Mouse (Mus musculus): ENCODE measurements around the gene Dclk2. TPM values are rescaled to one million over a fixed set of nuclear protein-coding genes. Genes with fewer than 3 reads are reported as not detected.
A peak's percentile ranks its signal among the peaks of the same experiment; 100 is the strongest.

The Dclk2 gene
- polyA plus RNA-seq, 1 experiment from 2014 or later, result 11.0 TPM

- DNase-seq (no peak), ATAC-seq (ENCODE audit: low read depth) (no peak)
- H3K36me3 ChIP-seq, result no peaks in the 10 kb centered on the region
- no peaks in the 10 kb centered on the region for H3K27me3 ChIP-seq
- H3K9ac ChIP-seq, result no peak overlapping the region
- H3K4me1 ChIP-seq (replicated peaks), result peaks cover 4% of the 10 kb centered on the region; the same call in 1 of the 2 replicates
- WGBS (ENCODE audit: insufficient replicate concordance), result 74% methylated on average over 5 of the region's 5 CpGs
- H3K9me3 ChIP-seq (replicated peaks), result no peaks in the 10 kb centered on the region
- H3K4me3 ChIP-seq (replicated peaks), result no peak overlapping the region
- H3K27ac ChIP-seq, result no peak overlapping the region
- H3K4me2 ChIP-seq, result no peak overlapping the region
Observed at GRCm38 (mm10) chr3:86810908-86811307, 109.7 kb downstream of the Dclk2 start.

- Histone ChIP-seq H3K4me1 (replicated peaks) (peaks cover 4% of the 10 kb centered on the region; the same call in 1 of the 2 replicates), H3K27ac (no peak overlapping the region), H3K4me3 (replicated peaks) (no peak overlapping the region), H3K4me2 (no peak overlapping the region), H3K9me3 (replicated peaks) (no peaks in the 10 kb centered on the region), H3K9ac (no peak overlapping the region), H3K27me3 (no peaks in the 10 kb centered on the region), H3K36me3 (no peaks in the 10 kb centered on the region)
- WGBS (ENCODE audit: insufficient replicate concordance), result 66% methylated on average over 2 of the region's 2 CpGs
- ATAC-seq (ENCODE audit: low read depth), result no peak
- no peak for DNase-seq
Observed at GRCm38 (mm10) chr3:86809646-86810045, 111.0 kb downstream of the Dclk2 start.

- WGBS (ENCODE audit: insufficient replicate concordance), result 80% methylated on average over 9 of the region's 9 CpGs
- no peaks in the 10 kb centered on the region for H3K36me3 ChIP-seq
- no peaks in the 10 kb centered on the region for H3K27me3 ChIP-seq
- H3K4me3 ChIP-seq (replicated peaks), result no peak overlapping the region
- no peak overlapping the region for H3K4me2 ChIP-seq
- H3K27ac ChIP-seq, result no peak overlapping the region
- H3K9ac ChIP-seq, result no peak overlapping the region
- DNase-seq (no peak), ATAC-seq (ENCODE audit: low read depth) (no peak)
- H3K4me1 ChIP-seq (replicated peaks), result peaks cover 4% of the 10 kb centered on the region; the same call in 1 of the 2 replicates
- no peaks in the 10 kb centered on the region for H3K9me3 ChIP-seq (replicated peaks)
Observed at GRCm38 (mm10) chr3:86809199-86809598, 111.5 kb downstream of the Dclk2 start.

- peak; percentile 59 for ATAC-seq (ENCODE audit: low read depth)
Observed at GRCm38 (mm10) chr3:86807750-86808467, 112.7 kb downstream of the Dclk2 start.

GRCm38 (mm10) chr3:86806834-86807233 lies 113.8 kb downstream of the Dclk2 start:
- no peak for DNase-seq

More at GRCm38 (mm10) chr3:86807750-86808467, 112.7 kb downstream of the Dclk2 start:
- no peak overlapping the region for H3K4me2 ChIP-seq
- H3K9me3 ChIP-seq (replicated peaks), result no peaks in the 10 kb centered on the region
- 67% methylated on average over 14 of the region's 14 CpGs for WGBS (ENCODE audit: insufficient replicate concordance)
- H3K27me3 ChIP-seq, result no peaks in the 10 kb centered on the region
- H3K36me3 ChIP-seq, result no peaks in the 10 kb centered on the region
- no peak overlapping the region for H3K9ac ChIP-seq
- H3K4me1 ChIP-seq (replicated peaks), result peaks cover 9% of the 10 kb centered on the region
- peak; percentile 42 for DNase-seq
- no peak overlapping the region for H3K4me3 ChIP-seq (replicated peaks)
- no peak overlapping the region for H3K27ac ChIP-seq

GRCm38 (mm10) chr3:86804265-86804664 lies 116.4 kb downstream of the Dclk2 start:
- peaks cover 45% of the 10 kb centered on the region for H3K4me1 ChIP-seq (replicated peaks)
- no peak overlapping the region; the same call in 1 of the 2 replicates for H3K27ac ChIP-seq
- H3K36me3 ChIP-seq, result no peaks in the 10 kb centered on the region
- WGBS (ENCODE audit: insufficient replicate concordance), result 89% methylated on average over 9 of the region's 9 CpGs
- DNase-seq, result no peak
- H3K9ac ChIP-seq, result no peak overlapping the region
- H3K4me3 ChIP-seq (replicated peaks), result no peak overlapping the region
- ATAC-seq (ENCODE audit: low read depth), result no peak
- H3K9me3 ChIP-seq (replicated peaks), result no peaks in the 10 kb centered on the region
- H3K27me3 ChIP-seq, result no peaks in the 10 kb centered on the region
- H3K4me2 ChIP-seq, result no peak overlapping the region

More at GRCm38 (mm10) chr3:86806834-86807233, 113.8 kb downstream of the Dclk2 start:
- Histone ChIP-seq H3K9me3 (replicated peaks) (no peaks in the 10 kb centered on the region), H3K4me1 (replicated peaks) (peaks cover 20% of the 10 kb centered on the region), H3K9ac (no peak overlapping the region), H3K27ac (no peak overlapping the region), H3K36me3 (no peaks in the 10 kb centered on the region), H3K27me3 (no peaks in the 10 kb centered on the region), H3K4me3 (replicated peaks) (no peak overlapping the region), H3K4me2 (no peak overlapping the region)
- ATAC-seq (ENCODE audit: low read depth), result no peak
- WGBS (ENCODE audit: insufficient replicate concordance), result 80% methylated on average over 9 of the region's 9 CpGs

GRCm38 (mm10) chr3:86802825-86803224 lies 117.8 kb downstream of the Dclk2 start:
- peak overlapping the region; percentile 45; the same call in 1 of the 2 replicates for H3K27ac ChIP-seq
- H3K9me3 ChIP-seq (replicated peaks), result no peaks in the 10 kb centered on the region
- peaks cover 52% of the 10 kb centered on the region for H3K4me1 ChIP-seq (replicated peaks)
- ATAC-seq (ENCODE audit: low read depth), result no peak
- no peak for DNase-seq
- H3K27me3 ChIP-seq, result no peaks in the 10 kb centered on the region
- H3K4me3 ChIP-seq (replicated peaks), result no peak overlapping the region
- H3K9ac ChIP-seq, result no peak overlapping the region
- no peak overlapping the region for H3K4me2 ChIP-seq
- 26% methylated on average over 8 of the region's 8 CpGs for WGBS (ENCODE audit: insufficient replicate concordance)
- H3K36me3 ChIP-seq, result no peaks in the 10 kb centered on the region

- DNase-seq (no peak), ATAC-seq (ENCODE audit: low read depth) (no peak)
- Histone ChIP-seq H3K4me1 (replicated peaks) (peaks cover 70% of the 10 kb centered on the region), H3K9ac (no peak overlapping the region; the same call in 1 of the 2 replicates), H3K4me2 (no peak overlapping the region), H3K27me3 (no peaks in the 10 kb centered on the region), H3K36me3 (no peaks in the 10 kb centered on the region), H3K9me3 (replicated peaks) (no peaks in the 10 kb centered on the region), H3K4me3 (replicated peaks) (no peak overlapping the region), H3K27ac (peak overlapping the region; percentile 72)
- 69% methylated on average over 8 of the region's 8 CpGs for WGBS (ENCODE audit: insufficient replicate concordance)
Observed at GRCm38 (mm10) chr3:86800841-86801240, 119.8 kb downstream of the Dclk2 start.

- H3K4me3 ChIP-seq (replicated peaks), result peak overlapping the region; percentile 64
- ATAC-seq (ENCODE audit: low read depth), result peak; percentile 98
- H3K9ac ChIP-seq, result peak overlapping the region; percentile 80
- 17% methylated on average over 9 of the region's 9 CpGs for WGBS (ENCODE audit: insufficient replicate concordance)
- H3K4me1 ChIP-seq (replicated peaks), result peaks cover 72% of the 10 kb centered on the region
- no peaks in the 10 kb centered on the region for H3K9me3 ChIP-seq (replicated peaks)
- peak overlapping the region; percentile 93 for H3K27ac ChIP-seq
- H3K27me3 ChIP-seq, result no peaks in the 10 kb centered on the region
- no peaks in the 10 kb centered on the region for H3K36me3 ChIP-seq
- DNase-seq, result peak; percentile 89
- H3K4me2 ChIP-seq, result peak overlapping the region; percentile 75
Observed at GRCm38 (mm10) chr3:86799041-86799440, 121.6 kb downstream of the Dclk2 start.

- peaks cover 72% of the 10 kb centered on the region for H3K4me1 ChIP-seq (replicated peaks)
- H3K27ac ChIP-seq, result peak overlapping the region; percentile 92
- peak overlapping the region; percentile 64 for H3K4me3 ChIP-seq (replicated peaks)
- WGBS (ENCODE audit: insufficient replicate concordance), result 58% methylated on average over 13 of the region's 13 CpGs
- peaks cover 4% of the 10 kb centered on the region for H3K36me3 ChIP-seq
- DNase-seq (peak; percentile 31), ATAC-seq (ENCODE audit: low read depth) (peak; percentile 21; the same call in 1 of the 2 replicates)
- H3K9ac ChIP-seq, result peak overlapping the region; percentile 80
- no peaks in the 10 kb centered on the region for H3K27me3 ChIP-seq
- H3K4me2 ChIP-seq, result peak overlapping the region; percentile 75
- no peaks in the 10 kb centered on the region for H3K9me3 ChIP-seq (replicated peaks)
Observed at GRCm38 (mm10) chr3:86797871-86798460, 122.7 kb downstream of the Dclk2 start.

GRCm38 (mm10) chr3:86796716-86797115 lies 123.9 kb downstream of the Dclk2 start:
- WGBS (ENCODE audit: insufficient replicate concordance), result 31% methylated on average over 6 of the region's 6 CpGs
- no peaks in the 10 kb centered on the region for H3K27me3 ChIP-seq
- peaks cover 60% of the 10 kb centered on the region for H3K4me1 ChIP-seq (replicated peaks)
- DNase-seq (peak; percentile 26), ATAC-seq (ENCODE audit: low read depth) (no peak)
- peak overlapping the region; percentile 75 for H3K4me2 ChIP-seq
- H3K27ac ChIP-seq, result peak overlapping the region; percentile 92; the same call in 1 of the 2 replicates
- no peaks in the 10 kb centered on the region for H3K9me3 ChIP-seq (replicated peaks)
- H3K9ac ChIP-seq, result peak overlapping the region; percentile 31; the same call in 1 of the 2 replicates
- H3K4me3 ChIP-seq (replicated peaks), result peak overlapping the region; percentile 64
- H3K36me3 ChIP-seq, result peaks cover 14% of the 10 kb centered on the region

All from liver, embryonic 13.5 days (tissue).